Mouse (Mus musculus): ENCODE results near the gene Prr14l. TPM values are rescaled to one million over a fixed set of nuclear protein-coding genes. Genes with fewer than 3 reads are reported as not detected.
"Not testable (repeated sequence)": the region's sequence is repeated elsewhere in the genome, so short reads cannot be mapped to it uniquely, and the experiment has no call there.

The Prr14l gene
- total RNA-seq, 2 experiments from 2014 or later = 54.6 to 58.2 TPM

- DNase-seq = peak; percentile 96 to 97
Observed at GRCm38 (mm10) chr5:32785313-32785915, 68.6 kb downstream of the Prr14l start, which contains the start of gene Pisd. Gene Pisd (minus strand): TSS chr5:32785646.

- DNase-seq = no peak
Observed at GRCm38 (mm10) chr5:32784726-32785125, 69.3 kb downstream of the Prr14l start.

DNA sequence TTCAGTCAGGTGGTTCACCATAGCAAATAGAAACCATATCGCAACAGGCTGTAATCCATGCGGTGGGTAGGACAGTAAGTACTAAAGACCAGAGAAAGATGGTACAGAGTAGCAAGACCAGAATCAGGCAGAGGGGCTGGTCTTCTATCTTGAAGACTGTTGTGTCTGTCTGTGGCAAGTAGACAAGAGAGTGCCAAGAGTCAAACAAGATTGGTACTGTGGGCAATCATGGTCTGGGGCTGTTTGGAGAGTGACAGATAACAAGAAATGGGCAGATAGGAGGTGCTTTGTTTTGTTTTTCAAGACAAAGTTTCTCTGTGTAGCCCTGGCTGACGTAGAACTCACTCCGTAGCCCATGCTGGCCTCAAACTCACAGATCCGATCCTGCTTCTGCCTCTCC, 72.5 kb downstream of the Prr14l start:
- DNase-seq = no peak

DNA sequence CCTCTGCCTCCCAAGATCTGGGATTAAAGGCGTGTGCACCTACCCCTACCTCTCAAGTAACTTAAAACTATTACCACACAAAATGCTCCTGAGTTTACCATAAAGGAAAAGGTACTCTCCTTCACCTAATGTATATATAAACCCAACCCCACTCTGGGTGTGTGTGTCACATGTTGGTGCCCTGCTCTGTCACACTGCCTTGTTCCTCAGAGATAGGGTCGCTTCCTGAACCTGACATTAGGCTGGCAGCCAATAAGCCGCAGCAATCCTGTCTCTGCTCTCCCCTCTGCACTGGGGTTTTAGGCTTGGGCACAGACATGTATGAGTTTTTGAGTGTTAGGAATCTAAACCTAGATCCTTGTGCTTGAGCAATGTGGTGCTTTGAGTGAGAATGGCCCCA, 75.9 kb downstream of the Prr14l start:
- DNase-seq = no peak

DNA sequence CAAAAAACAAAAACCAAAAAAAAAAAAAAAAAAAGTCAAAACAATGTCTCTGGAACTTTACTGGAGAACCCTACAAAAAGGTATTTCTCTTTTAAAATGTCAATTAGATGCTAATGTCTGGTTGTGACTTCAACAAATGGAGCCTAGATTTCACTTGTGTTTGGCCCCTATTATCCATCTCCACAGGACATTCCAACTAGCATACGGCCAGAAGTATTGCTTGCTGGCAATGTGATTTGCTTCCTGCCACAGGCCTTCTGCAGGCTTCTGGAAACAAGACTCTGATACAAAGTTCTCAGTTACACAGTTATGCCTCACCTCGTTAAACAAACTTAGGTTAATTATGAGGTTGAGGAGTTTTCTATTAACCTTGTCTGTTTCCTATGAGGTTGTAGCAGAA, 81.7 kb downstream of the Prr14l start:
- DNase-seq = no peak

GRCm38 (mm10) chr5:32767636-32768373, 86.3 kb downstream of the Prr14l start:
- DNase-seq = no peak

GRCm38 (mm10) chr5:32767004-32767403, 87.1 kb downstream of the Prr14l start:
- DNase-seq = no peak

GRCm38 (mm10) chr5:32761566-32762140, 92.4 kb downstream of the Prr14l start:
- no peak for DNase-seq

DNA sequence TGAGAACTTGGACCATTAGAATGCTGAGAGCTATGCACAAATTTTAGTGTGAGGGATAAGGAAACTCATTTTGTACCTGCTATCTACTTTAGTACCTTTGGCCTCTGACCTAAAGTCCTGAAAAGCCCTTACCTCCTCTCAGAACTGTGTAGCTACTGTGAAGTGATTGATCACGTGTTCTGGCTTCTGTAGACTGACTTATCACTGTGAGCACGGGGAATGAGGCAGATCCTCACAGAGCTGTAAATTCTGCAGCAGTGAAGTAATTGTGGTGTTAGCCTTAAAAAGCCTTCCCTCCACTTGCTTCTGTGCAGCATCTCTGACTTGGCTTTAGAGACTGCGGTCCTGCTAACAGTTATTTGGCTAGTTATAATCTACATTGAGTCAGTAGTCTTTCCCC, 93.3 kb downstream of the Prr14l start:
- DNase-seq = no peak

GRCm38 (mm10) chr5:32760352-32760751, 93.7 kb downstream of the Prr14l start:
- DNase-seq = not testable (repeated sequence)

- DNase-seq = no peak
Observed at GRCm38 (mm10) chr5:32759662-32760061, 94.4 kb downstream of the Prr14l start.

GRCm38 (mm10) chr5:32756141-32756540, 97.9 kb downstream of the Prr14l start:
- no peak for DNase-seq

- peak in 1 of 2 experiments; percentile 23 for DNase-seq
Observed at GRCm38 (mm10) chr5:32751736-32752135, 102.3 kb downstream of the Prr14l start.

DNA sequence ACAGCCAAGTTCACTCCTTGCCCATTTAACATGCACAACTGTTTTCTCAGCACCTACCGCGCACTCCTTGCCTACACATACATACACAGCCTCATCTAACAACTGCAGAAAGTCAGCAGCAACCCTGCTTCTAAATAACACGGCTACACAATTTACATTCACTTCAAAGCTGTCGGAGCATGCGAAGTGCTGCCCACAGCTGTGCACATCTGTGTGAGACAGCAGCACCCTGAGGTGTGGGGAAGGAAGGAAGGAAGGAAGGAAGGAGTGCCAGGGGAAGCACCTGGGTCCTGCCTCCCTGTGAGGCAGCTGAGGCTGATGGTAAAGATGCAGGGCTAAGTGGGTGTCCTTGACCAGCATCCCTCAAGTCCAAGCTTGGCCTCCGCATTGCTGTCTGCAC, 105.1 kb downstream of the Prr14l start:
- no peak for DNase-seq

DNA sequence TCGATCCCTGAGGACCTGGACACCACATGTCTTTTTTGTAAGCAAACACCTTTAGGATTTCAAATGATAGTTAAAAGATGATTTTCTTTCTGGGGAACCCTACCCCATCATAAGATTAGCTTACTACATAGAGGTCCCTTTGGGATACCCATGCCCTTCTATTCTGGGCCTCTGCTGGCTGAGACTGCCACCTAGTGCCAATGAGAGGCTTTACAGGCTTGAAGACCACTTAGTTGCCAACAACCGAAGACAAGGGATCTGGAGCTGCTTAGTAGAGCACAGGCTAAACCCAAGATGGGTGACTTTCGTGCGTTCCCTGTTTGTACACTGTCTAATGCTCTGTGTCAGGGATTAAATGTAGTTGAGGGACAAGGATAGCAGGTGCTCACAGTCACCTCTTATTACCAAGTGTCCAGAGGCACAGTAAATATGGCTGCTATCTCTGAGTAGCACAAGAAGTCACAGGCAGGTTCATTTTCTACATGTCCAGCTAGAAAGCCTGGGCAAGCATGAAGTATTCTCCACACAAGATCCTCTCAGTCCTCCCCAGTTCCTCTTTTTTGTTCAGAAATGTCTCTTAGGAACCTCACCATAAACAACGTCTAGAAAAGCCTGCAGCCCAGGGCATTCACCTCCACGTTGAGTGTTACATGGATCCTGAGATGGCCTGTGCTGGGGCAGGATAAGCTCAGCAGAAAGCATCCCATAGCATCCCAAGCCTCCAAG, 106.2 kb downstream of the Prr14l start:
- peak; percentile 57 to 60 for DNase-seq

DNA sequence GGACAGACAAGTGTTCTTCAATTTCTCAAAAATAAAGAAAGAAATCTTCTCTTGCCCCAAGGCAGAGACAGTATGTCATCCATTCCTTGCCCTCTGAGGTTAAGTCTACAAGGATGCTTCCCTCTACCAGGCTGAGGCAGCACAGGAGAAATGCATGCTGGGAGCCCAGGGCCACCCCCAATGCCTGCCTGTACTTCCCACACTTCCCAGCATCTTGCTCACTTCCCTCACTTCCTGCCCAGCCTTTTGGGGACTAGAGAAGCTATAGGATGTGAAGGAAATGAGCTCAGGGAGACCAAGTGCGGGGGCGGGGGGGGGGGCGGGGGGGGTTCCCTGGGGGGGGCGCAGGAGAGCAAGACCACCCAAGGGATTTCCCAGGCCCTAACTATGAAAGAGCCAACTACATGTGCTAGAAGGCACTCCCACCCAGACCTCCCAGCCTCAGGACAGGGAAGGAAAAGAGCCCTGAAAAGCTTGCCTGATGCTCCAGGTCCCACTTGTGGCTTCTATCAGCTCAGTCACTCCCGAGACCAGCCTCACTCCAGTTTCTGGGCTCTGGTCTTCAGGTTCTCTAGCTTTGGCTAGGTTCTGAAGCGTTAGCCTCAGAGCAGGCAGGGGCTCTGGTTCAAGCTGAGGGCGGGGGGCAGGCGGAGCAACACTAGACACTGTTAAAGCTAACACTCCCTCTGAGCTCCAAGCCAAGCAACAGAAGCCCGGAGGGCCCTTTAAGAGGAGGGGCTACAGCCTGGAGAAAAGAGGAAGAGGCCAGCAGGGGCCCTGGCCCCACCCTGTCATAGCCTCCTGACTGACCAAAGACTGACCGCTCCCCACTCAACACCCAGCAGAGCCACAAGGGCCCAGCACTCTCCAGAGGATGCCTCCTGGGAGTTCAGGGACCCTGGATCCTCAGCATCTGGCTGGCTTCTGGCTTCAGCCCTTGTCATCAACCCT, 108.1 kb downstream of the Prr14l start:
- peak; percentile 60 to 65 for DNase-seq

DNA sequence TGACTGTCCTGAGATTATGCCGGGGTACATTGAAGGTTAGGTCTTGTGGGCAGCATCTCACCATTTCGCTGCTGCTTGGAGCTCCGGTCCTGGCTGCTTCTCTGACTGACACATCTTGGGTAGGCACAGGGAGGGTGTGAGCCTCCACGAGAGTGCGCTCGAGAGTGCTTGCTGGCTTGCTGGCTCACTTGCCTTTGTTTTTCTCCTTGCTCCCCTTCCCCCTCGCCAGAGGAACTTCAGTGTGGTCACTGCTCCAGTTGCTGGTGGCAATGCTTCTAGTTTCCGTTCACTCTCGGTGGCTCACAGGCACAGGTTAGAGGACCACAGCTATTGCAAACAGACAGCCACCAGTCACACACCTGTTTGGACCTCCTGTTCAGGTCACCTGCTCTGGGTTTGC, 111.9 kb downstream of the Prr14l start:
- peak; percentile 78 to 84 for DNase-seq

DNA sequence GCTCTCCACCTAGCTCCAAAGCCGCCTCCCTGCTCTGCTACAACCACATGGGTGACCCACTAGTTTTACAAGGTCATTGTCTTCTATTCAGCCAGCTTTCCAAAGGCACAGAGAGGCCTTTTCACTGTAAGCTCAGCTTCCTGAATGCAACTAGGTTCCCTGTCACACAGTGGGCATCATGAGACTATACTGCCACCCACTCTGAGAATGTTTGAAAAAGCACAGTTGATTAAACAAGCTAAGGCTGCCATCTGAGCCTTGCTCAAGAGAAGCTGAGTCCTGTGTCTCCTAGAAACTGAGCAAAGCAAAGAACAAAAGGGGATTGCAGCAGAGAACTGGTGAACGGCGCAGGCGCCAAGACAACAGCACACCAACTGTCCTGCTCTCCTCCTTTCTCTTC, 112.7 kb downstream of the Prr14l start:
- peak; percentile 67 to 78 for DNase-seq

- DNase-seq = not testable (repeated sequence)
Observed at GRCm38 (mm10) chr5:32740850-32741249, 113.2 kb downstream of the Prr14l start.

GRCm38 (mm10) chr5:32740138-32740537, 113.9 kb downstream of the Prr14l start:
- no peak for DNase-seq

All from layer of hippocampus, postnatal 36 days (tissue).